Mouse (Mus musculus): ENCODE measurements around the gene Shmt2.

The Shmt2 gene

GRCm38 (mm10) chr10:127476541-127476940, 45.7 kb downstream of the Shmt2 start:
- no peak for DNase-seq (ENCODE audit: extremely low spot score, low spot score)

GRCm38 (mm10) chr10:127475175-127475574, 47.1 kb downstream of the Shmt2 start:
- DNase-seq (ENCODE audit: extremely low spot score, low spot score) = no peak

- no peak for DNase-seq (ENCODE audit: extremely low spot score, low spot score)
These were observed 49.5 kb downstream of the Shmt2 start for GRCm38 (mm10) chr10:127472722-127473121.

GRCm38 (mm10) chr10:127471281-127471988, 50.8 kb downstream of the Shmt2 start:
- DNase-seq (ENCODE audit: extremely low spot score, low spot score) = no peak
